Mouse (Mus musculus) ES-Bruce4 (cell line): ENCODE measurements at regions not wholly inside any gene's neighbourhood (a gene's known extent, or its start where the extent isn't known, plus 50 kb on each side); places are given as distances from the start of the nearest gene placed in this dataset.

Source experiments
- CTCF ChIP-seq: IDR thresholded peaks from one replicate; pipeline ENCODE4 v1.8.1; 2011; ENCODE audit warnings: low read depth, low read length
- POLR2A ChIP-seq: IDR thresholded peaks from one replicate; pipeline ENCODE4 v1.8.1; 2011; ENCODE audit warnings: low read length; ENCODE audit not compliant: insufficient read depth

DNA sequence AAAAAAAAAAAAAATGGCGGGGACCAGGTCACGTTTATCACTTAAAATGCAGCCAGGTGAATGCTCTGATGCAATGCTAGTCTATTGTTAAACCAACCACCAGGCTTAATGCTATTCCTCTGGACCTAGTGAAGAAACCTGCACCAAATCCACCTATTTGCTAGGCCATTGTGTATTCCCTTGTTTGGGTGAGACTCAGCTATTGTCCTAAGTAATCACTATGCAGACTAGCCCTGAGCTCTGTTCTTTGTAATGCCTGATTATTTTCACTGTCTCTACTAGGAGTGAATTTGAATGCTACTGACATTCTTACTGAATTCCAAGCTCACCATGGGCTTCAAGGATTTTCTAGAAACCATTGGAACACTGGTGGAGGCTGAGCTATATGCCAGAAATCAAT lies 305.3 kb upstream of the Pabpc5 start:
- TF ChIP-seq CTCF (no peak), POLR2A (no peak)
